Mouse (Mus musculus) kidney, adult 8-10 months (tissue): Measurements from ENCODE around the gene Slc4a2.
"Not testable (repeated sequence)": the region's sequence is repeated elsewhere in the genome, so short reads cannot be mapped to it uniquely, and the experiment has no call there.

ENCODE experiments used
- DNase-seq, 2 experiments: peaks; one replicate each; pipeline ENCODE4 v3.0.0; 2022

The Slc4a2 gene

DNA sequence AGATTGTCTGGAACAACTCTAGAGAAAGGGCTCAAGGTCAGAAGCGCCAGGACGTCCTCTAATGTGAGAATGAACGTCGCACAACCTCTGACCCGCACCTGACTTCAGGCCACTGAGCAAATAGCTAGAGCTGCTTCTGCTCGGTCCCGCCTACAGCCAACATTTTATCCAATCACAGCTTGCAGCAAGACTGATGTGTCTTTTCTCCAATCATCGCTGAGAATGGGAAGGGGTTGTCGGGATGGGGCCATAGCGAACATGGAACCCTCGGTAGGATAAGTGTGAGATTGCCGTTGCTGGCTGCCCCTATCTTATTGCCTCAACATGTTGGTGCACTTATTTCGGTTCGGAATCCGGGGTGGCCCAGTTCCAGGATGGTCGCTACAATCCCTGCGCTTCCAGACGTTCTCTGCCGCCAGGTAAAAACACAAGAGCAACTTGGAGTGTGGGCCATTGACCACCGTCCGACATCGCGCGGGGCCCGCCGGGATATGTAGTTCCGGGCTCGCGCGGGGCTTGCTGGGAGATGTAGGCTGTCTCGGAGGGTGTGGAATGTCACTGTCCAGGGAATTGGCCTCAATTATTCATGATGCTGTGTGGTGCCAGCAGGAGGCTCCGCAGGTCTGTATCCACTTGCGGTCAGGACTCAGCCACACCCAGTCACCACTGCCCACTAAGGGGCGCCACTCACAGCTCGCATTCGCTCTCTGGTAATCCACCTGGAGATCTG lies 29.3 kb upstream of the Slc4a2 start:
- DNase-seq = peak; percentile 96 to 98

DNA sequence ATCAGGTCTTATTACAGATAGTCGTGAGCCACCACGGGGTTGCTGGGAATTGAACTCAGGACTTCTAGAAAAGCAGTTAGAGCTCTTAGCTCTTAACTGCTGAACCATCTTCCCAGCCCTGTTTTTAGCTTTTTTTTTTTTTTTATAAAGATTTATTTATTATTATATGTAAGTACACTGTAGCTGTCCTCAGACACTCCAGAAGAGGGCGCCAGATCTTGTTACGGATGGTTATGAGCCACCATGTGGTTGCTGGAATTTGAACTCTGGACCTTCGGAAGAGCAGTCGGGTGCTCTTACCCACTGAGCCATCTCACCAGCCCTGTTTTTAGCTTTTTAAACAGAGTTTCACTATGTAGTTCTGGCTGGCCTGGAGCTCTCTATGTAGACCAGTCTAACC lies 27.4 kb upstream of the Slc4a2 start:
- not testable (repeated sequence) for DNase-seq

DNA sequence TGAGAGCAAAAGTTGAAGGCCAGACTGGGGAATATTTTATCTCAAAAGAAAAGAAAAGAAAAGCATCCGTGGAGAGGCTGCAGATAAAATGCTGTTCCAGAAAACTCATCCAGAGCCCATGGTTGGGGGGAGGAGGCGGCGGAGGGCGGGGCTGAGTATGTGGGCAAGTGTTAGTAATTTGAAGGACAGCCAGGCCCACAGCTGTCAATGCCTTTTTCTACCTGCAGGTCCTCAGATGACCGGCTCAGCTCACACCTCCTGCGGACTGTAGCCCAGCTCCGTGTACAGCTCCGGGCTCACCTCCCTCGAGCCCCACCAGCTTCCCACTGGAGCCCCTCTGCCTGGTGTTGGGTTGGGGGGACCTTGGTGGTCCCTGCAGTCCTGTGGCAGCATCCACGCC lies 24.0 kb upstream of the Slc4a2 start:
- DNase-seq = no peak

DNA sequence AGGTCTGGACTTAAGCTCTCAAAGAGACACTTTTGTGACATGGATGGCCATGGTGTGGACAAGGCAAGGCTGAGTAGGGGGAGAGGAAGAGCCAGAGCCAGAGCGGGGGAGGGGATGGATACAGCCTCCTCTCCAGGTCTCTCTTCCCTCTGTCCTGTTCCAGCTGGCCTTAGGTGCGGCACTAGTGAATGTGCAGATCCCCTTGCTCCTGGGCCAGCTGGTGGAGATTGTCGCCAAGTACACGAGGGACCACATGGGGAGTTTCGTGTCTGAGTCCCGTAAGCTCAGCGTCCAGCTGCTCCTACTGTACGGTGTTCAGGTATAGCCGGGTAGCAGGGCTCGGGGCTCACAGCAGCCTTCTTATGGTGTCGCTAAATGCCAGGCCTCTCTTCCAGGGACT lies 23.3 kb upstream of the Slc4a2 start:
- no peak for DNase-seq

- DNase-seq = no peak
Measured at GRCm38 (mm10) chr5:24400911-24401605, 22.6 kb upstream of the Slc4a2 start.

- DNase-seq = no peak
Measured at GRCm38 (mm10) chr5:24401969-24402368, 21.7 kb upstream of the Slc4a2 start.

- no peak for DNase-seq
Measured at GRCm38 (mm10) chr5:24404594-24405360, 18.9 kb upstream of the Slc4a2 start.

DNA sequence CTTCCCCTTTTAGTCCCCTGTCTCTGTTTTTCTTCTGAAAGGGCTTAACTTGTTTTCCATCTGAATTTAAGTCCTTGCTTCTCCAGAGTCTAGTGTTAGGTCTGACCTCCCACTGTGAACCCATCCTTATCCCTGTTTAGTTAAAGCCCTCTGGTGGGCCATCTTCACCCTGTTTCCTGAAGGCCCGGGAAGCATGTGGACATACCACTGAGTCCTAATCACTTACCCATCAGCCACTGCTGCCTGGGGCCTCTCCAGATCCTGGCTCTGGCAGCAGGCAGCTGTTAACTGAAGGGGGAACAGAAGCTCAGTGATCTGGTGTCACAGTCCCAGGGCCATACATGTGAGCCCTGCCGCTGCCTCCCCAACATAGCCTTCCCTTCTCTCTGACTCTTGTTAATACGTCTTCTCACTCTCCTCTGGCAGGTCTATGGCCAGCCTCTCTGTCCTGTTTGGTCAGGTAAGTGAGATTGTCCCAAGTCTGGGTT lies 18.2 kb upstream of the Slc4a2 start:
- DNase-seq = no peak

GRCm38 (mm10) chr5:24408651-24409050 lies 15.0 kb upstream of the Slc4a2 start:
- peak in 1 of 2 experiments; percentile 27 for DNase-seq

- no peak for DNase-seq
Measured at GRCm38 (mm10) chr5:24409466-24409865, 14.2 kb upstream of the Slc4a2 start.

- no peak for DNase-seq
Measured at GRCm38 (mm10) chr5:24412063-24412462, 11.6 kb upstream of the Slc4a2 start.

DNA sequence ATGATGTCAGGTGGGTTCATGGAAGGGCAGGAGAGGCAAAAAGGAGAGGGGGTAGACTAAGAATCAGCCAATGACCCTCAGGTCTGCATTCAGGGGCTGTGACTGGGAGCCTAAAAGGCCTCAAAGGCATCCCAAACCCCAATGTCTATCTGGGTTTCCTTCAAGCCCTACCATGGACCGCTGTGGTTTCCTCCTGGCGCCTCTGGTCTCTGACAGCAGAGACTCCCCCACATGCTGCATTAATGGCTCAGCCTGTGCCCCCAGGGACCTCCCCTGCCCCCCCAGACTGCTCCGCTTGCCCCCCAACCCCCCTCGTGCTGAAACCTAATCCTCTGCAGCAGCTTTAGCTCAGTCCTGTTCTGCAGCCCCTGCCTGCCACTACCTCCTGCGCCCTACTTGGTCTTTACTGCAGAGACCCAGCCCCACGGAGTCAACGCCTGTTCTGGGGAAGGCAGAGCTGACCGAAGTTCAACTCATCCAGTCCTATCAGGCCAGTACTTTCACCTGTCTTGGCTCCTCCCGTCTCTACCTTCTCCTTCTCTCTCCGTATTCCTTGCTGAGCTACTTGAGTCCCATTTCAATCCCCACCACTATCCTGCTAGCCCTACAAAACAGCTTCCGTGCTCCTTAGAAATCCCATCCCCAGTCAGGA lies 10.5 kb upstream of the Slc4a2 start, which contains the start of gene Asic3:
Gene Asic3 (plus strand): TSS at position 351 of the 652 bp plus-strand sequence.
- peak in 1 of 2 experiments; percentile 15 for DNase-seq

DNA sequence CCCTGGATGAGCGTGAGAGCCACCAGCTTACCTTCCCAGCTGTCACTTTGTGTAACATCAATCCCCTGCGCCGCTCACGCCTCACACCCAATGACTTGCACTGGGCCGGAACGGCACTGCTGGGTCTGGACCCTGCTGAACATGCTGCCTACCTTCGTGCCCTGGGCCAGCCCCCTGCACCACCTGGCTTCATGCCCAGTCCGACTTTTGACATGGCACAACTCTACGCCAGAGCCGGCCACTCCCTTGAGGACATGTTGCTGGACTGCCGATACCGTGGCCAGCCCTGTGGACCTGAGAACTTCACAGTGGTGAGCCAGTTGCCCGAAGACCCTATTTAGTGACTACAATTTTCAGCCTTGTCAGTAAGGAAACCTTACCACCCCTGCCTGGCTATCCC lies 9.7 kb upstream of the Slc4a2 start:
- no peak for DNase-seq

GRCm38 (mm10) chr5:24416222-24416736 lies 7.4 kb upstream of the Slc4a2 start:
- DNase-seq = peak; percentile 54 to 62

- no peak for DNase-seq
Measured at GRCm38 (mm10) chr5:24417587-24417986, 6.0 kb upstream of the Slc4a2 start.

GRCm38 (mm10) chr5:24420381-24420780 lies 3.3 kb upstream of the Slc4a2 start:
- no peak for DNase-seq

DNA sequence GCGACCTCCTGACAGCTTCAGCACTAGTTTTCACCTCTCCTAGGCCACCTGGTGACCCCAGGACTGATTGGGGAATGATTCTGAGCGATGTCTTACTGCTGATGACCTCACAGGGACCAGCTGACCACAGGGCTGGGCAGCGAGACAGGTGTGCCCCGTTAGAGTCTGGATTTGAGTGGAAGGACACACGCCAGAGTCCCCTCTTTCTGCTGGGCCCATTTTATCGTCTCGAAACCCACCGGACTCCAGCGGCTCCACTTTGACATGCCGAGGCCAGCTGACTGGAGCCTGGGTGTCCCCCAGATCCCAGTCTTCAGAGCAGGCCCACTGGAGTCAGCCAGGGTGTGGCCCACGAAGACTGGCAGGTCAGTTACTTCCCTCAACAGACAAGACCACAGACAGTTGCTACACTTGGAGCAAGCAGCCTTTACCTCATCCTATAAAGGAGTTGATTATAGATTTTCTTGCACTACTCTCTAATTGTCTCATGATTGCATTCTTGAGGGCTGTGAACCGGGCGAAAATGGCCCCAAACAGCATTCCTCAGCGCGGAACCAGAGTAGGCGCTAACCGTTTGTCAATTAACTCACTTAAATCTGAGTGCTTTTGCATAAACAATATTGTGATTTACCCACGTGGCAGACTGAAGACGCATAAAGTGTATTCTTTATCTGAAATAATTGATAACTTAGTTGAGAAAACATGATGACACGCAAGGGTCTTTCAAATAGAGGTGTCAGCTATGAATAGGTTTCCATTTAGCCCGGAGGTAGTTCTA lies 556 bp downstream of the Slc4a2 start:
- peak; percentile 42 to 45 for DNase-seq

GRCm38 (mm10) chr5:24424861-24425411 lies 1.3 kb downstream of the Slc4a2 start:
- DNase-seq = peak; percentile 66 to 78

DNA sequence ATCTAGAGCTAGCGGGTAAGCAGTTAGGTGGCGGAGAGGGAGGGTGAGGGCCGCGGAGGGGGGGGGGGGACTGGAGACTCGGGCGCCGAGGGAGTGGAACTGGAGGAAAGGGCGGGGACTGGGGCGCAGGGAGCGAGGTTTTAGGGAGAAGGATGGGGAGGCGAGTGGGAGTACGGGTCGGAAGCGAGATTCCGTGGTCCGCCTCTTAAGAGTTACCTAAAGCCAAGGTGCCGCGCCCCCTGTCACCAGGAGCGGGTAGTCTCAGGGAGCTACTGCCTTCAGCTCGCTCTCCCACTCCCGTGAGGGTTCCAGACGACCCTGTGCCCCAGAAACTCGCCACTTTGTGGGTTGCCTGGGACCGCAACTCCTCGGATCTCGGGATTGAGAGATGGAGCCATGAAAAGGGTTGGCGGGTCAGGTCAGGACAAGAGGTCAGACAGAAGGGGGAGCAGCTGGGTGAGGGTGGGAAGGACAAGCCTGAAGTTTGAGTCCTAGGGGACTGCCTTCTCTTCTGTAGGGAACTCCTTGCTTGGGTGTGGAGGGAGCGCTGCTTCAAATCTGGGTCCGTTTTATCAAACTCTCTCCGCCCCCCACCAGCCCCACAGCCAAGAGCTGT lies 1.9 kb downstream of the Slc4a2 start:
- DNase-seq = peak; percentile 43 to 56

DNA sequence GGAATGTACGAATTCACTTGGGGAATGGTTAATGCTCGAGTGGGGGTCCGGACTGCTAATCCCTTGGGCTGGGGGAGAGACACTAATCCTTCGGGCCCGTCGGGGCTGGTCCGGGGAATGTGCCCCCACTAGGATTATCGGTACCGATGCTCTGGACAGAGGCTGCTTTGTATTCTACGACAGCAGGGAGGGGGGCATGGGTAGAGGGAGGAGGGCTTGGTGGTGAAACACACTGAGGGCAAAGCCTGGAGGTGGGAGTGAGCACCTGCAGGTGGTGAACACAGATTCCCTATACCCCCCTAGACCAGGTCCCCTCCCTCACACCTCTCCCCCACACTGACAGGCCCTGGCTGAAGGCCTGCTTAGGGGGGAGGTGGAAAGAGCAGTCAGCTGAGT lies 2.4 kb downstream of the Slc4a2 start:
- no peak for DNase-seq
